8 mouse cellular contexts compared by ENCODE assay signal in genomic region chr7:132317036-132317541, GRCm38 (mm10). TPM values are rescaled to one million over a fixed set of nuclear protein-coding genes. Genes with fewer than 3 reads are reported as not detected.
DNase-seq lines count a peak whose midpoint lies in the region; ATAC-seq and TF ChIP-seq lines count a peak whose summit lies in the region.

TSS of gene Chst15 (minus strand) at chr7:132317228.

- peak within 1 kb of the TSS; percentile 38; the same call in 1 of the 2 replicates for H3K27ac ChIP-seq in embryonic facial prominence, embryonic 11.5 days (replicated peaks; ENCODE audit: low read depth, low read length)
- peak within 1 kb of the TSS; percentile 9 to 39; a peak in 2 of 4 replicates for H3K27ac ChIP-seq in heart, embryonic 14.5 days (replicated peaks in 1 of 2; ENCODE audit: control insufficient read depth in 1 of 2, insufficient read depth in 1 of 2, low read depth in 2 of 2, low read length in 2 of 2)
- H3K27ac ChIP-seq in liver, embryonic 12.5 days: peak within 1 kb of the TSS; percentile 68
- peak within 1 kb of the TSS; percentile 92 for H3K27ac ChIP-seq in stomach, embryonic 15.5 days

- peak; percentile 23 for TF ChIP-seq POLR2A in myocyte (IDR thresholded peaks at IDR 0.05; ENCODE audit: insufficient read length, low read depth)

- ATAC-seq in embryonic facial prominence, embryonic 11.5 days (replicated peaks; ENCODE audit: insufficient number of reproducible peaks, low FRiP score, low TSS enrichment, low read depth): peak; percentile 53
- 0 out of 2 replicates have a peak, but pooled peaks have one; percentile 13 for ATAC-seq in heart, embryonic 14.5 days (ENCODE audit: insufficient number of reproducible peaks, insufficient read depth, low FRiP score, low read depth)
- peak; percentile 45 for ATAC-seq in liver, embryonic 12.5 days
- peak; percentile 41 for ATAC-seq in stomach, embryonic 15.5 days (ENCODE audit: insufficient read depth, low FRiP score, low read depth)

- no peaks in the 10 kb centered on the region for H3K4me1 ChIP-seq in embryonic facial prominence, embryonic 11.5 days (ENCODE audit: control insufficient read depth, insufficient read depth, low read length)
- no peaks in the 10 kb centered on the region for H3K4me1 ChIP-seq in heart, embryonic 14.5 days (ENCODE audit: control insufficient read depth in 2 of 2, insufficient read depth in 2 of 2, low read length in 2 of 2)
- H3K4me1 ChIP-seq in liver, embryonic 12.5 days: peaks cover 30% of the 10 kb centered on the region
- peaks cover 17% of the 10 kb centered on the region for H3K4me1 ChIP-seq in stomach, embryonic 15.5 days

- no peaks in the 10 kb centered on the region for H3K9me3 ChIP-seq in embryonic facial prominence, embryonic 11.5 days (replicated peaks; ENCODE audit: control insufficient read depth, low read length)
- H3K9me3 ChIP-seq in heart, embryonic 14.5 days (ENCODE audit: control insufficient read depth, low read length): no peaks in the 10 kb centered on the region
- H3K9me3 ChIP-seq in liver, embryonic 12.5 days (replicated peaks): no peaks in the 10 kb centered on the region
- no peaks in the 10 kb centered on the region for H3K9me3 ChIP-seq in stomach, embryonic 15.5 days

- DNase-seq in urinary bladder, postnatal 25 days (ENCODE audit: low spot score): peak; percentile 31
- no peak for DNase-seq in urinary bladder, postnatal 10 days (ENCODE audit: low spot score)
- DNase-seq in embryonic facial prominence, embryonic 11.5 days (ENCODE audit: low spot score): peak; percentile 81
- DNase-seq in kidney, postnatal 10 days: peak; percentile 85

- peaks cover 33% of the 10 kb centered on the region for H3K79me2 ChIP-seq in myocyte (ENCODE audit: control insufficient read depth, insufficient read depth)

- WGBS in embryonic facial prominence, embryonic 11.5 days: under 1% methylated on average over 34 of the region's 34 CpGs
- WGBS in heart, embryonic 14.5 days: under 1% methylated on average over 34 of the region's 34 CpGs
- WGBS in liver, embryonic 12.5 days (ENCODE audit: insufficient replicate concordance): 2% methylated on average over 34 of the region's 34 CpGs
- WGBS in stomach, embryonic 15.5 days: under 1% methylated on average over 34 of the region's 34 CpGs

- H3K4me2 ChIP-seq in embryonic facial prominence, embryonic 11.5 days (ENCODE audit: low read depth, low read length): peak within 1 kb of the TSS; percentile 89
- H3K4me2 ChIP-seq in heart, embryonic 14.5 days (ENCODE audit: low read length): peak within 1 kb of the TSS; percentile 100
- peak within 1 kb of the TSS; percentile 93 for H3K4me2 ChIP-seq in liver, embryonic 12.5 days
- H3K4me2 ChIP-seq in myocyte (ENCODE audit: low read depth): peak within 1 kb of the TSS; percentile 88
- peak within 1 kb of the TSS; percentile 93 for H3K4me2 ChIP-seq in stomach, embryonic 15.5 days

- H3K4me3 ChIP-seq in embryonic facial prominence, embryonic 11.5 days (ENCODE audit: low read depth, low read length): peak within 1 kb of the TSS; percentile 66
- H3K4me3 ChIP-seq in heart, embryonic 14.5 days (ENCODE audit: control insufficient read depth in 1 of 2, insufficient read depth in 1 of 2, low read depth in 1 of 2, low read length in 2 of 2): peak within 1 kb of the TSS; percentile 68 to 79
- peak within 1 kb of the TSS; percentile 68 for H3K4me3 ChIP-seq in liver, embryonic 12.5 days
- H3K4me3 ChIP-seq in myocyte: peak within 1 kb of the TSS; percentile 92
- peak within 1 kb of the TSS; percentile 82 for H3K4me3 ChIP-seq in stomach, embryonic 15.5 days (replicated peaks)

- H3ac ChIP-seq in myocyte (ENCODE audit: control insufficient read depth, insufficient read length): peak within 1 kb of the TSS; percentile 58

- no peaks in the 10 kb centered on the region for H3K36me3 ChIP-seq in embryonic facial prominence, embryonic 11.5 days (replicated peaks; ENCODE audit: control insufficient read depth, insufficient read depth, low read depth, low read length)
- no peaks in the 10 kb centered on the region for H3K36me3 ChIP-seq in heart, embryonic 14.5 days (ENCODE audit: control insufficient read depth, insufficient read depth, low read length)
- H3K36me3 ChIP-seq in liver, embryonic 12.5 days: no peaks in the 10 kb centered on the region
- no peaks in the 10 kb centered on the region for H3K36me3 ChIP-seq in myocyte (ENCODE audit: control insufficient read depth, insufficient read depth)
- H3K36me3 ChIP-seq in stomach, embryonic 15.5 days: no peaks in the 10 kb centered on the region

- H3K9ac ChIP-seq in embryonic facial prominence, embryonic 11.5 days (replicated peaks; ENCODE audit: low read length): peak within 1 kb of the TSS; percentile 86
- H3K9ac ChIP-seq in heart, embryonic 14.5 days (ENCODE audit: low read length): peak within 1 kb of the TSS; percentile 82
- peak within 1 kb of the TSS; percentile 69 for H3K9ac ChIP-seq in liver, embryonic 12.5 days
- peak within 1 kb of the TSS; percentile 77 for H3K9ac ChIP-seq in stomach, embryonic 15.5 days

- no peaks in the 10 kb centered on the region for H3K27me3 ChIP-seq in embryonic facial prominence, embryonic 11.5 days (ENCODE audit: control insufficient read depth, insufficient read depth, low read length)
- no peaks in the 10 kb centered on the region for H3K27me3 ChIP-seq in heart, embryonic 14.5 days (ENCODE audit: control insufficient read depth, insufficient read depth, low read length)
- H3K27me3 ChIP-seq in liver, embryonic 12.5 days (replicated peaks): peaks cover 48% of the 10 kb centered on the region
- H3K27me3 ChIP-seq in myocyte (ENCODE audit: control insufficient read depth, insufficient read depth, insufficient read length): no peaks in the 10 kb centered on the region
- no peaks in the 10 kb centered on the region for H3K27me3 ChIP-seq in stomach, embryonic 15.5 days (replicated peaks)

TF ChIP-seq in myocyte, 11 proteins besides CTCF, POLR2A, EP300 and RAD21:
- no peak for TF ChIP-seq TCF3 (IDR thresholded peaks at IDR 0.05; ENCODE audit: insufficient read length, low read depth)
- TF ChIP-seq MAX (IDR thresholded peaks at IDR 0.05; ENCODE audit: low read depth): no peak
- TF ChIP-seq MYOD1 (IDR thresholded peaks at IDR 0.05; ENCODE audit: control insufficient read depth in 1 of 3, insufficient read length in 2 of 3, low read depth in 2 of 3): peak in 1 of 3 experiments; percentile 33
- peak in 1 of 3 experiments; percentile 43 for TF ChIP-seq MYOG (IDR thresholded peaks at IDR 0.05; ENCODE audit: control insufficient read depth in 1 of 3, insufficient read depth in 1 of 3, insufficient read length in 2 of 3, low read depth in 2 of 3)
- no peak for TF ChIP-seq USF1 (IDR thresholded peaks at IDR 0.05; ENCODE audit: low read depth)
- no peak for TF ChIP-seq TCF12 (IDR thresholded peaks at IDR 0.05; ENCODE audit: insufficient read depth, poor library complexity, severe bottlenecking)
- TF ChIP-seq E2F4 (IDR thresholded peaks at IDR 0.05; ENCODE audit: insufficient read depth): no peak
- TF ChIP-seq CEBPB (IDR thresholded peaks at IDR 0.05; ENCODE audit: insufficient read depth, poor library complexity, severe bottlenecking): no peak
- no peak for TF ChIP-seq REST (IDR thresholded peaks at IDR 0.05; ENCODE audit: insufficient read depth, insufficient read length)
- no peak for TF ChIP-seq SRF (IDR thresholded peaks at IDR 0.05; ENCODE audit: control insufficient read depth, insufficient read length, low read depth)
- peak; percentile 47 for TF ChIP-seq POLR2AphosphoS2 (IDR thresholded peaks at IDR 0.05; ENCODE audit: insufficient read length, low read depth)

RNA-seq across cellular contexts. Expression of gene Chst15, which starts in this region (rescaled TPM):
- 8.7 and 10.5 TPM in 2 replicates for polyA plus RNA-seq in embryonic facial prominence, embryonic 11.5 days (2014; fragmentation: Nextera tagmentation; extraction: Ambion mirVana)
- 3.3 and 5.0 TPM in 2 replicates for polyA plus RNA-seq in heart, embryonic 14.5 days (2014; fragmentation: Nextera tagmentation; extraction: Ambion mirVana)
- 8.9 and 9.5 TPM in 2 replicates for polyA plus RNA-seq in liver, embryonic 12.5 days (2016; fragmentation: Nextera tagmentation; extraction: Ambion mirVana)
- 13.4 TPM for polyA plus RNA-seq in myocyte (2012; fragmentation: generic; extraction: Trizol)
- polyA plus RNA-seq in stomach, embryonic 15.5 days (2015; fragmentation: Nextera tagmentation; extraction: Ambion mirVana): 26.1 and 27.5 TPM in 2 replicates

Comparison
In these comparisons a context has a peak if more than half of its experiments do, and no peak if none do; other contexts are left out.
1. H3K27ac ChIP-seq: peak in every context shown above with its lines; median percentile 92 in stomach, embryonic 15.5 days; 68 in liver, embryonic 12.5 days; 38 in embryonic facial prominence, embryonic 11.5 days; 24 in heart, embryonic 14.5 days.